Mouse (Mus musculus): ENCODE data around the gene Cep95. TPM values are rescaled to one million over a fixed set of nuclear protein-coding genes. Genes with fewer than 3 reads are reported as not detected.
"Not testable (repeated sequence)": the region's sequence is repeated elsewhere in the genome, so short reads cannot be mapped to it uniquely, and the experiment has no call there.

Gene Cep95
- 14.6 and 16.3 TPM in 2 replicates for polyA plus RNA-seq (2015; fragmentation: Nextera tagmentation; extraction: Ambion mirVana)

GRCm38 (mm10) chr11:106788775-106789459, at the start of gene Cep95, which contains the start of gene Ddx5:
Cep95 (plus strand) TSS chr11:106789252.
Ddx5 (minus strand) TSS chr11:106789185.
- WGBS, result under 1% methylated on average over 58 of the region's 58 CpGs

DNA sequence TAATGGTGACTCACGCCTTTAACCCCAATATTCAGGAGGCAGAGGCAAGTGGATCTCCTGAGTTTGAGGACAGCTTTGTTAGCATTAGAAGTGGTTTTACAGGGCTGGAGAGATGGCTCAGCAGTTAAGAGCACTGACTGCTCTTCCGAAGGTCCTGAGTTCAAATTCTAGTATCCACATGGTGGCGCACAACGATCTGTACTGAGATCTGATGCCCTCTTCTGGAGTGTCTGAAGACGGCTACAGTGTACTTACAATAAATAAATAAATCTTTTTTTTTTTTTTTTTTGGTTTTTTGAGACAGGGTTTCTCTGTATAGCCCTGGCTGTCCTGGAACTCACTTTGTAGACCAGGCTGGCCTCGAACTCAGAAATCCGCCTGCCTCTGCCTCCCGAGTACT, 48.3 kb upstream of the Cep95 start:
- WGBS, result 91% methylated on average over 8 of the region's 8 CpGs

More at GRCm38 (mm10) chr11:106788775-106789459, at the start of gene Cep95, which contains the start of gene Ddx5:
- no peaks in the 10 kb centered on the region for H3K9me3 ChIP-seq
- H3K4me2 ChIP-seq (replicated peaks), result peak within 1 kb of the TSS; percentile 64
- peak within 1 kb of the TSS; percentile 100 for H3K27ac ChIP-seq
- H3K4me1 ChIP-seq (replicated peaks), result peaks cover 4% of the 10 kb centered on the region; the same call in 1 of the 2 replicates
- no peaks in the 10 kb centered on the region for H3K27me3 ChIP-seq (replicated peaks)
- H3K36me3 ChIP-seq, result peaks cover 3% of the 10 kb centered on the region; the same call in 1 of the 2 replicates
- ATAC-seq, result peak; percentile 94
- peak within 1 kb of the TSS; percentile 88 for H3K4me3 ChIP-seq (replicated peaks)
- peak within 1 kb of the TSS; percentile 96 for H3K9ac ChIP-seq

GRCm38 (mm10) chr11:106741232-106741631, 47.8 kb upstream of the Cep95 start:
- Histone ChIP-seq H3K4me3 (replicated peaks) (no peak overlapping the region), H3K4me1 (replicated peaks) (peaks cover 8% of the 10 kb centered on the region), H3K4me2 (replicated peaks) (no peak overlapping the region), H3K27ac (no peak overlapping the region), H3K9ac (no peak overlapping the region), H3K9me3 (no peaks in the 10 kb centered on the region), H3K36me3 (no peaks in the 10 kb centered on the region), H3K27me3 (replicated peaks) (no peaks in the 10 kb centered on the region)
- WGBS, result 62% methylated on average over 6 of the region's 6 CpGs
- ATAC-seq, result no peak

More for the DNA sequence above, 48.3 kb upstream of the Cep95 start:
- not testable (repeated sequence) for H3K4me3 ChIP-seq (replicated peaks); H3K9me3 ChIP-seq; H3K27ac ChIP-seq; H3K4me1 ChIP-seq (replicated peaks); H3K9ac ChIP-seq; H3K27me3 ChIP-seq (replicated peaks); ATAC-seq; H3K4me2 ChIP-seq (replicated peaks); H3K36me3 ChIP-seq

- Histone ChIP-seq H3K4me1 (replicated peaks) (peaks cover 6% of the 10 kb centered on the region), H3K4me3 (replicated peaks) (no peak overlapping the region), H3K9me3 (no peaks in the 10 kb centered on the region), H3K27ac (no peak overlapping the region), H3K9ac (no peak overlapping the region), H3K27me3 (replicated peaks) (no peaks in the 10 kb centered on the region), H3K36me3 (no peaks in the 10 kb centered on the region), H3K4me2 (replicated peaks) (no peak overlapping the region)
- ATAC-seq, result no peak
- WGBS, result 93% methylated on average over 3 of the region's 3 CpGs
These were observed 47.2 kb upstream of the Cep95 start for GRCm38 (mm10) chr11:106741826-106742225.

DNA sequence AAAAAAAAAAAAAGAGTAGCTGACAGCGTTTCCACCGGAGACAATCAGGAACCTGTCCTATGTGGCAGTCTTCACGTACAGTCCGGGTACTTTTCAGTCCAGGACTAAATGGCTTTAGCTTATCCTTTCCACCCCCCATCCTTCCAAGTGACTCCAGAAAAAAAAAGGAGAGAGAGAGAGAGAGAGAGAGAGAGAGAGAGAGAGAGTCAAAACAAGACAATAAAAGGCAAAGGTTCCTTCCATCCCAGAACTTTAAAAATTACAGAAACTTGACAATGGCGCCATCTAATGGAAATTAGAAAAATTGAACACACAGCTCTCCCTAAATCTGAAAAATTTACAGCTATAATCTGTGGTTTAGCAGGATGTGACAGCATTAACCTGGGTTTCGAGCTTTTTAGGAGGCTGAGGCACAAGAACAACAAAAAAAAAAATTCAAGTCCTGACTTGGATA, 46.6 kb upstream of the Cep95 start:
- Histone ChIP-seq H3K4me2 (replicated peaks) (no peak overlapping the region), H3K27ac (no peak overlapping the region), H3K9me3 (no peaks in the 10 kb centered on the region), H3K4me3 (replicated peaks) (no peak overlapping the region), H3K4me1 (replicated peaks) (peaks cover under 1% of the 10 kb centered on the region; the same call in 1 of the 2 replicates), H3K9ac (no peak overlapping the region), H3K36me3 (no peaks in the 10 kb centered on the region), H3K27me3 (replicated peaks) (no peaks in the 10 kb centered on the region)
- no peak for ATAC-seq
- 43% methylated on average over 6 of the region's 6 CpGs for WGBS

DNA sequence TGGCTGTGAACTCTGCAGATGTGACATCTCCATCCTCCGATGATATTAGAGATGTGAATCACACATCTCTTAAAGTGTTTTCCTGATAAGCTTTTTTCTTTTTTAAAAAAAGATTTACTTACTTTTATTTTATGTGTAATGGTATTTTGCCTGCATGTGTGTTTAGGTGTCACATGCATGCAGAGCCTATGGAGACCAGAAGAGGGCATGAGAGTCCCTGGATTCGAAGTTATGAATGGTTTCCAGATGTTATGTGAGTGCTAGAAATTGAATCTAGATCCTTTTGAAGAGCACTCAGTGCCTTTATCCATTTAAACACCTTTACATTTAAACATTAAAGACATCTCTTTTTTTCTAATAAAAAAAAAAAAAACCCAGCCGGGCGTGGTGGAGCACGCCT, 44.1 kb upstream of the Cep95 start:
- H3K9ac ChIP-seq, result no peak overlapping the region
- ATAC-seq, result no peak
- no peak overlapping the region for H3K4me3 ChIP-seq (replicated peaks)
- H3K27me3 ChIP-seq (replicated peaks), result no peaks in the 10 kb centered on the region
- H3K36me3 ChIP-seq, result no peaks in the 10 kb centered on the region
- H3K4me1 ChIP-seq (replicated peaks), result no peaks in the 10 kb centered on the region
- no peak overlapping the region for H3K27ac ChIP-seq
- no peaks in the 10 kb centered on the region for H3K9me3 ChIP-seq
- WGBS, result 93% methylated on average over 5 of the region's 5 CpGs
- H3K4me2 ChIP-seq (replicated peaks), result no peak overlapping the region

- ATAC-seq; H3K27me3 ChIP-seq (replicated peaks); H3K4me1 ChIP-seq (replicated peaks); H3K9ac ChIP-seq; H3K4me3 ChIP-seq (replicated peaks); H3K4me2 ChIP-seq (replicated peaks); H3K36me3 ChIP-seq; H3K27ac ChIP-seq; H3K9me3 ChIP-seq: not testable (repeated sequence)
- WGBS, result 94% methylated on average over 7 of the region's 7 CpGs
These were observed 39.4 kb upstream of the Cep95 start for GRCm38 (mm10) chr11:106749557-106750120.

DNA sequence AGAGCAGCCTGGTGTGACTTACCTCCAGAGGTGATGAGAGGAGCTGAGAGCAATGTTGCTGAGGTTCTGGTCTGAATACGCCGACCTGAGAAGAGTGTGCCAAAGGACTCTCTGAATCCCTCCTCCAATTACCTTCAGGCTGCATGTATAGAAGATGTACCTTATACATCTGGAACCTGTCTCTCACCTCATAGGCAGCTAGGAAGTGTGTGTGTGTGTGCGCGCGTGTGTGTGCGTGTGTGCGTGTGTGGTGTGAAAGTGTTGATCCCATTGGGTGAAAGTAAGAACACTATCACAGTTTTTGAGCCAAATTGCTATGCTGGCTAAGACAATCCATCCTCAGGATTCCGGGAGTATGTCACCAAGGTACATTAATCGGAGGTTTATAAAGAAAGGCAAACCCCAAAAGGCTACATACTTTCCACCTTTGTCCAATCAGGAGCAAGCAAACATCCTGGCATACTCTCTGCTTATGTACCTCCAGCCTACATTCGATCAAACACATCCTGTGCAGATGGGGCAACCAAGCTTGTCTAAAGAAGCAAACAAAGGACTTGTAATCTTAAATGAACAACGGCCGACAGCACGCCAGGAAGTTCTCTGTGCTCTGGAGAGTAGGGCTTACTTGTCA, 38.8 kb upstream of the Cep95 start, which contains the start of gene Pecam1:
Pecam1 (minus strand) TSS at position 508 of the 631 bp plus-strand sequence.
- Histone ChIP-seq H3K4me1 (replicated peaks) (no peaks in the 10 kb centered on the region), H3K4me2 (replicated peaks) (no peak within 1 kb of the TSS), H3K9ac (no peak within 1 kb of the TSS), H3K27me3 (replicated peaks) (no peaks in the 10 kb centered on the region), H3K36me3 (no peaks in the 10 kb centered on the region), H3K9me3 (no peaks in the 10 kb centered on the region), H3K4me3 (replicated peaks) (no peak within 1 kb of the TSS), H3K27ac (no peak within 1 kb of the TSS)
- WGBS, result 75% methylated on average over 13 of the region's 13 CpGs
- no peak for ATAC-seq

- Histone ChIP-seq H3K36me3 (no peaks in the 10 kb centered on the region), H3K27me3 (replicated peaks) (no peaks in the 10 kb centered on the region), H3K4me1 (replicated peaks) (no peaks in the 10 kb centered on the region), H3K27ac (no peak within 1 kb of the TSS), H3K4me2 (replicated peaks) (no peak within 1 kb of the TSS), H3K9me3 (no peaks in the 10 kb centered on the region), H3K4me3 (replicated peaks) (no peak within 1 kb of the TSS), H3K9ac (no peak within 1 kb of the TSS)
- WGBS, result 72% methylated on average over 17 of the region's 17 CpGs
- no peak for ATAC-seq
These were observed 37.7 kb upstream of the Cep95 start, which contains the start of gene Milr1 for GRCm38 (mm10) chr11:106751039-106752018. Milr1 (plus strand) TSS chr11:106751226.

DNA sequence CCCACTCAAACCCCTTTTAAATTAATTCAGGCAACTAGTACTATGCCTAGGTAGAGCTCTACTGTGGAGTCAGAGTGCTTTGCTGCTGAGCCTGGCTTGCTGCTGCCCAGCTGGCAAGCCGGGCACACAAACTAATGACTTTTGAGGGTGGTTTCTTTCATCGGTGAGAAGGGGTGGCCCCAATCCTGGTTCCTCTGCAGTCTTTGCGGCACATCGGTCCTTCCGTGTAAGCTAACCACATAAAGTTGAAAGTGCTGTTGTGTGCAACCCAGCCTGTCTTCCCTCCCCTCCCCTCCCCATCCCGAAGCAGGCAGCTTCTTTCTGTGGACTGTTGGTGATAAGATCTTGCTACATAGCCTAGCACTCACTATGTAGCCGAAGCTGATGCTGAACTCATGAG, 36.9 kb upstream of the Cep95 start:
- H3K36me3 ChIP-seq, result no peaks in the 10 kb centered on the region
- WGBS, result 77% methylated on average over 7 of the region's 7 CpGs
- H3K9ac ChIP-seq, result no peak overlapping the region
- H3K4me3 ChIP-seq (replicated peaks), result no peak overlapping the region
- no peak overlapping the region for H3K4me2 ChIP-seq (replicated peaks)
- H3K9me3 ChIP-seq, result no peaks in the 10 kb centered on the region
- no peaks in the 10 kb centered on the region for H3K4me1 ChIP-seq (replicated peaks)
- no peak for ATAC-seq
- no peak overlapping the region for H3K27ac ChIP-seq
- H3K27me3 ChIP-seq (replicated peaks), result no peaks in the 10 kb centered on the region

DNA sequence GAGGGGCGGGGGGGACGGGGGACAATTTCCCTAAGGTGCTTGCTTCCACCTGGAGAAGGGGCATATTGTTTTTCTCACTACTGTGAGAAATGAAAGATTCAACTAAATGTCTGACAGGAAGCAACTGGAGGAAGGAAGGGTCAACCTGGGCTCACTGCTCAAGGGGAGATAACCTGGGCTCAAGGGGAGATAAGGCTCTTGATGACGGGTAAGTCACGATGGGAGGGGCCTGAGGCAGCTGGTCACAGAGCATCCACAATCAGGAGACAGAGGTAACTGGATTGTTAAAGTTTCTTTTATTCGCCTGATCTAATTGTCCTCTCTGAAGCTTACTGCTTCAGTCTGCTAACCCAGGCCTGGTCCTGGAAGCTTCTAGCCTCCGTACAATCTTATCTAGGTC, 35.7 kb upstream of the Cep95 start:
- ATAC-seq, result no peak
- no peak overlapping the region for H3K27ac ChIP-seq
- H3K27me3 ChIP-seq (replicated peaks), result no peaks in the 10 kb centered on the region
- WGBS, result 73% methylated on average over 6 of the region's 6 CpGs
- H3K36me3 ChIP-seq, result no peaks in the 10 kb centered on the region
- H3K4me2 ChIP-seq (replicated peaks), result no peak overlapping the region
- H3K9ac ChIP-seq, result no peak overlapping the region
- H3K9me3 ChIP-seq, result no peaks in the 10 kb centered on the region
- H3K4me1 ChIP-seq (replicated peaks), result no peaks in the 10 kb centered on the region
- no peak overlapping the region for H3K4me3 ChIP-seq (replicated peaks)
